Mouse (Mus musculus): ENCODE measurements around the gene A2m. TPM values are rescaled to one million over a fixed set of nuclear protein-coding genes. Genes with fewer than 3 reads are reported as not detected.

Gene A2m
- not detected in 2 replicates for polyA plus RNA-seq (2012)

GRCm38 (mm10) chr6:121635076-121635475 is at the start of gene A2m:
Gene A2m, plus strand, starts transcription at chr6:121635376.
- TF ChIP-seq GATA1 (IDR thresholded peaks at IDR 0.05; ENCODE audit: low read length) = no peak

DNA sequence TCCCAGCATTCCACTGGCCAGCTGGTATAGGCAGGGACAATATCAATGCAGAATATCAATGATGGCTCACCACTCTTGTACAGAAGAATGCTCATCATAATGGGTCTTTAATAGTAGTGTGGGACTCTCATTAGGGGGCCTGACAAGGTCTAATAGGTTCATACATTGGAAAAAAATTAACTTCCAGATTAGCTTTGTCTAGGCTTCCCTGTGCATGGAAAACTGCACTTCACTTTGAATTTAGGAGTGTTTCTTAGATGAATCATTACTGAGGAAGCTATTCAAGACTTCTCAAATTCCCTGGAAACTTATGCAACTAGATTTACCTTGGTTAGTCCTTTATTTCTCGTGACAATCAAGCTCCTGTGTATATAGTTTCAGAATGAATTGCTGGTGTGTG is 45.0 kb upstream of the A2m start:
- no peak for TF ChIP-seq GATA1 (IDR thresholded peaks at IDR 0.05; ENCODE audit: low read length)

GRCm38 (mm10) chr6:121600927-121601326 is 34.2 kb upstream of the A2m start:
- no peak for TF ChIP-seq GATA1 (IDR thresholded peaks at IDR 0.05; ENCODE audit: low read length)

DNA sequence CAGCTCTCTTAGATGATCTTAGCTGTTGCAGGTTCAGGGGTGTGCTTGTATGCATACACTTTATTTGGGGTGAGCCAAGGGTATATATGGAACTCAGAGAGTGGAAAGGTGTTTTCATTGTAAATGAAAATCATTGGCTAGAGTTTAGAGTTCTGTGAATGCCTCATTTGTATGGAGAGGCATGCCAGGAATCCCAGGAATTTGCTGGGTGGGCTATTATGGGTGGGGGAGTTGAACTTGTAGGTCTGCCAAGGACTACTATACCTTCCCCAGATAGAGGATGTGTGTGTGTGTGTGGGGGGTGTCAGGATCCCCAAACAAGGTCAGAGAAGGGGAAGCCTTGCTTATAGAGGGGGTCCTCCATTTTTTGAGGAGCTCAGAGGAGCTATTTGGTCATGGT is 27.3 kb upstream of the A2m start:
- TF ChIP-seq GATA1 (IDR thresholded peaks at IDR 0.05; ENCODE audit: low read length) = no peak

DNA sequence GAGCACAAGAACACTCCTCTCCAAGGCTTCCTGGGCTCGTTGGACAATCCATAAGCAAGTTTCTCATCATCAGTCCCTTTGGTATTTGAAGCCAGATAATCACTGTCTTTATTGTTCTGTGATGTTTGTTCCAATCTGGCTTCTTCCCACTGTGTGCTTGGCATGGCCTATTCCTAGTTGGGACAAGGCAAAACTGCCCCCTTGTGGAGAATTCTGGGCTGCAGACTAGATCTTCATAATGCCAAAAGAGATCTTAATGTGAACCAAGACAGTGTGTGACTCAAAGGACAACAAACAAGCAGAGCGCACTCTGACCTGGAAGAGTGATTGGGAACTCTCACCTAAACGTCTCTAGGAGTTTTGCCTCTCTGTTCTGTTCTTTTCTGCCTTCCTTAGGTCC is 23.4 kb upstream of the A2m start:
- no peak for TF ChIP-seq GATA1 (IDR thresholded peaks at IDR 0.05; ENCODE audit: low read length)

DNA sequence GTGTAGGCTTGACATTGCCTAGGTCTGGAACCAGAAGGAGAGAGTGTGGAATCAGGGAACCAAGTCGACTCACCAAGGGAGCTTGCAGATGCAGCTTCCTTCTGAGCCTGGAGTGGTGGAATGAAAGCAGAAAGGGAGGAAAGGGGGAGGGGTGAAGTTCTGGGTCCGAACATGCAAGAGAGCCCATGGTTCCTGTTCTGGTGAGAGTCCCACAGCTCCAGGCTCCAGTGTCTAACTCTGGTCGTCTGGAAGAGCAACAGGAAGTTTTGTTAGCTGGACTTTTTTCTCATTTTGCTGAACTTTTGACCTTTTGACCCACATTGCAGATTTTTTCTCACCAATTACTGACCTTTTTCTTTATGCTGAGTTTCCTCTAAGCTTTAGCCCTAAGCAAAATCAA is 17.7 kb upstream of the A2m start:
- no peak for TF ChIP-seq GATA1 (IDR thresholded peaks at IDR 0.05; ENCODE audit: low read length)

- TF ChIP-seq GATA1 (IDR thresholded peaks at IDR 0.05; ENCODE audit: low read length) = no peak
Measured at GRCm38 (mm10) chr6:121622525-121622924, 12.7 kb upstream of the A2m start.

- no peak for TF ChIP-seq GATA1 (IDR thresholded peaks at IDR 0.05; ENCODE audit: low read length)
Measured at GRCm38 (mm10) chr6:121634520-121634919, 656 bp upstream of the A2m start.

DNA sequence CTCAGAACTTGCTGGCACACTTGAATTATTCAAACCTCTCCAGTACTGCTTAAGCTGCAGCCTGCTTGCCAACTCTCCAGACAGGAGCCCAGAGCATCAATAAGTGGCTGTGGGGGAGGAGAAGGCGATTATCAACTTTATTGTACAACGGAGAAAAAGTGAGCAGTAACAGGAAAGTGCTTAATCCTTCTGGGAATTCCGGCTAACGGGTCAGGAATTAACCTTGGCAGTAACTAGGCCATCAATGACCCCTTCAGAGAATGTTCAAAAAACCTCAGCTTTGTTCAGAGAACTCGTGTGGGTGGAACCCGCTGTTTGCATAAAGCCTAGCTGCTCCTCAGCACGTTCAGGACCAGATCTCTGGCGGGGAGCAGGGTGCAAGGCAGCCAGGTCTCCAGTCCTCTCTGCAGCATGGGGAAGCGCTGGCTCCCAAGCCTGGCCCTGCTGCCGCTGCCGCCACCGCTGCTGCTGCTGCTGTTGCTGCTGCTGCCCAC is 749 bp downstream of the A2m start:
- TF ChIP-seq GATA1 (IDR thresholded peaks at IDR 0.05; ENCODE audit: low read length) = no peak

DNA sequence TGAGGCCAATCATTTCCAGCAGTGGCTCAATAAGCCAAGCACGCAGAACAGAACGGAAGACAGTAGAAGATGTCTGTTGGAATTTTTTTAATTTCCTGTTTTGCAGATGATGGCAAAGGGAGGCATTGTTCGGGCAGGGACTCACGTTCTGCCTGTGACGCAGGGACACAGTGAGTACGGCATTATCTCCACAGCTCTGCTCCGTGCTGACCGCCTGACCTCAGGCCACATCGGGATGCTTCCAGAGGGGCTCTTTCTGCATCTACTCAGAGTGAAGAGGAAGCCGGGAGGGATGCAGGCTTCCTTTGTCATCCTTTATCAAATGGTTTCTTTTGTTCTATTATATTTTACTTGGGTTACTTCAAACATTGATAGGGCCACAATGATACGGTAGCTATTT is 13.3 kb downstream of the A2m start:
- TF ChIP-seq GATA1 (IDR thresholded peaks at IDR 0.05; ENCODE audit: low read length) = no peak

Other genes with a start within 250 kb of the A2m start
- gene Iqsec3, start 161.7 kb upstream of the A2m start, polyA plus RNA-seq (2012) = not detected in 2 replicates
- gene Gm7298, start 97.6 kb downstream of the A2m start, polyA plus RNA-seq (2012) = not detected in 2 replicates
- gene Mug1, start 203.2 kb downstream of the A2m start, polyA plus RNA-seq (2012) = 0.02 TPM in 1 of 2 replicates, not detected in the other

Measured in G1E-ER4 (cell line).